Mouse (Mus musculus): Measurements from ENCODE around the gene Ppp2r3a.

The Ppp2r3a gene

DNA sequence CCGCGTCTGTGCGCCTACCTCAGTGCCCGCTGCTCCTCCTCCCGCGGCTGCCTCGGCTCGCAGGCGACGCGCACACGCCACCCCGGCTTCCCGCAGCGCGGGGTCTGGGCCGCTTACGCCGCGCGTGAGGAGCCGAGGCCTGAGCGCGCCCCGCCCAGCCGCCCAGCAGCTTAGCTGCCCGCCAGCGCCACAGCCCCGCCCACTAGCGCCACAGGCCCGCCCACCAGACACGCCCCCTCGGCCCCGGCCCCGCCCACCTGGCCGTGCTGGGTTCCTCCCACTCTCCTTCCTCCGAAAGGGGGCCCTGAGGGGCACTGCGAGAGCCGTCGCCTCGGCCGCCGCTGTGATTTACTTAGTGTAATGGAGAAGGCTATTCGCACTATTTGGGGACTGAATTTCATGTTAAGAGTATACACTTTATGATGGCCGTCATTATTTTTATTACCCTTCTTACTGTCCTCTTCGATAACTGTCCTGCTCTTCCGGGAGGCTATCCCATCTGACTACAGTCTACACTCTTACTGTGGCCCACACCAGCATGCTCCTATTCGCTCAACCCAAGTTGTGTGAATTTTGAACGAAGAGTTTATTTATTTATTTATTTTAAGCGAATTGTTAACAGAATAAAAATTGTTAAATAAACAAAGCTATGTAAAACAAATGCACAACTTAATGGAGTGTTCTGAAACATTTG, at the start of gene Ppp2r3a:
Gene Ppp2r3a, minus strand, starts transcription at position 152 of the 694 bp plus-strand sequence.
- peak; percentile 69 for DNase-seq (ENCODE audit: low read depth, low spot score)

DNA sequence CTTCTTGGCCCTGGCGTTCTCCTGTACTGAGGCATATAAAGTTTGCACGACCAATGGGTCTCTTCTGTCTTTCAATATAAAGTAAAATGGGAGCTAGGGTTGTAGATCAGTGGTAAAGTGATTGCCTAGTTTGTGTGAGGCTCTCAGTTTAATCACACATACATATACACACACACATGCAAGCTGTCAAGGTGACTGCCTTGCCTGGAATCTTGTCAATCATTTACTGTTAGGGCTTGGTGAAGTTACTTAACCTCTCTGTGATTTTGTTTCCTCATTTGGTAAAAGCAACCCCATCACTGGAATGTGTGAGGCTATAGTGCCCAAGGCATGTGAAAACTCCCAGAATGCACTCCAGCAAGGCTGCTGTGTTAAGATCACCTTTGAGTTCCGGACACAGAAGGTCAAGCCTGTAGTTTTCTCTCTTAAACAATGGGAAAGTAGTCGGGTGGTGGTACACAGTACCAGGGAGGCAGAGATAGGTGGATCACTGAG, 48.9 kb upstream of the Ppp2r3a start:
- DNase-seq (ENCODE audit: low read depth, low spot score) = no peak

DNA sequence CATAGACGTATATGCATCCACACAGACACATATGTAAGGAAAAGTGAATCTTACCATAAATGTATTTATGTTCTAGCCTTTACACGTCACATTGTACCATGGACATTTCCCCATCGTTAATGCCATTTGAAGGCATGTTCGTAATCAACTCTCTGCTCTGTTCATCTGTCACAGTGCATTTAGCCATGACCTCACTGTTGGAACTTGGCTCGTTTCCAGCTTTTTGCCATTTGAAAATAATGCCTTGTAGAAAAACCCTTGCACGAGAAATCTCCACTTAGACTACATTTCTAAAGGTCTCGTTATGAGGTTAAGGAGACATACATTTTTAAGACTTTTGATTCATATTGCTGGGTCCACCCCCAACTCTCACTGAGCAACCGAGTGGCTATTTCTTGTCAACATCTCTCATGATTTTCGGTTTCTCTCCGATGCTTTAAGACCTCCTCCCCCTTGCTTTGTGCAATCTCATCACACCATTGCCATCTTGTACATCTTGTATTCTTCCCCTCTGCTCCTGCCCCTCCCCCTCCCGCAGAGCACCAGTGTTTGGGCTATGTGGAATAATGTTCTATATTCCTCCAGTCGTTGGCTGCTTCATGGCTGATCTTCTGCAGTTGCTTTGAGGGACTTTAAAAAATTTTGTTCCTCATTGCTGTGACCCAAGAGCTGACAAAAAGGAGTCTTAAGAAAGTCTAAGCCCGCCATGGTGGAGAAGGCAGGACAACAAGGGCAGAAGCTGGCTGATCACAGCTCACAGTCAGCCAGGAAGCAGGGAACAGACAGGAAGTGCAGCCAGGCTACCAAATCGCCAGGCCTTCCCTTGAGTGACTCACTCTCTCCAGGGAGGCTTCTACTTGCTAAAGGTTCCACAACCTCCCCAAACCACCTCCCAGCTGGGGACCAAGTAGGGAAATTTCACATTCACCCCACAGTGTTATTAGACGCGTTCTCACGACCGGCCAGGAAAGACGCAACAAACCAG, 40.4 kb upstream of the Ppp2r3a start:
- DNase-seq (ENCODE audit: low read depth, low spot score) = no peak

DNA sequence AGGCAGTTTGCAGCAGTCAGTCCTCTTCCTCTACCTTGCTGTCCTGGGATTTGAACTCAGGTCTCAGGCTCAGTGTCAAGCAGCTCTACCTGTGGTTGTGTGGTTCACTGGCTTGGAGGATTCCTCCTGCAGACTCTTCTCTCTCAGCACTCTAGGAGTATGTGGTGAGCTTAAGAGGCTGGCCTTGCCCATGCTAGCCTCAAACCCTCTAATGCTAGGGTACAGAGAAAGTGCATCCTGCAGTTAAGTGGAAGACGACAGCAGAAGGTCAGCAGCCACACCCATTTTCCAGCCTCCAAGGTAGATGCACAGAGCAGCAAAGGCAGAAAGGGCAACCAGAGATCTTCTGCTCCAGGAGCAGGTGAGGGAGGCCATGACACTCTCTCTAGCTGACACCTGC, 39.3 kb upstream of the Ppp2r3a start:
- no peak for DNase-seq (ENCODE audit: low read depth, low spot score)

DNA sequence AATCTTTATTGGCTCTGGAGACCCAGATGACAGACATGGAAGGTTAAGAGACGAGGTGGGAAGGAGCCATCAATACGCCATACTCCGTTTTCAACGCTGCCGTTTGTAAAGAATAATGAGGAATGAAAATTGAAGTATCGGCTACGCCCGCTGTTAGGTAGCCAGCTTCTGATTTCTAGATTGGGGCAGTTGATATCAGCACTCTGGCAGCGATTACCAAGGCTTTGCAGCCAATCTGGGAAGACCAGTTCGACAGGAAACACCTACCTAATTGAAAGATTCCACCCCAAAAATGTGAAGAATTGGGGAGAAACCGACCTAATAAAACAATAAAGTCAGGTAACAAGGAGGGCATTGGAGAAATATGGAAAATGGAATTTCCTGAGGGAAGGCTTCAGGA, 38.2 kb upstream of the Ppp2r3a start:
- no peak for DNase-seq (ENCODE audit: low read depth, low spot score)

DNA sequence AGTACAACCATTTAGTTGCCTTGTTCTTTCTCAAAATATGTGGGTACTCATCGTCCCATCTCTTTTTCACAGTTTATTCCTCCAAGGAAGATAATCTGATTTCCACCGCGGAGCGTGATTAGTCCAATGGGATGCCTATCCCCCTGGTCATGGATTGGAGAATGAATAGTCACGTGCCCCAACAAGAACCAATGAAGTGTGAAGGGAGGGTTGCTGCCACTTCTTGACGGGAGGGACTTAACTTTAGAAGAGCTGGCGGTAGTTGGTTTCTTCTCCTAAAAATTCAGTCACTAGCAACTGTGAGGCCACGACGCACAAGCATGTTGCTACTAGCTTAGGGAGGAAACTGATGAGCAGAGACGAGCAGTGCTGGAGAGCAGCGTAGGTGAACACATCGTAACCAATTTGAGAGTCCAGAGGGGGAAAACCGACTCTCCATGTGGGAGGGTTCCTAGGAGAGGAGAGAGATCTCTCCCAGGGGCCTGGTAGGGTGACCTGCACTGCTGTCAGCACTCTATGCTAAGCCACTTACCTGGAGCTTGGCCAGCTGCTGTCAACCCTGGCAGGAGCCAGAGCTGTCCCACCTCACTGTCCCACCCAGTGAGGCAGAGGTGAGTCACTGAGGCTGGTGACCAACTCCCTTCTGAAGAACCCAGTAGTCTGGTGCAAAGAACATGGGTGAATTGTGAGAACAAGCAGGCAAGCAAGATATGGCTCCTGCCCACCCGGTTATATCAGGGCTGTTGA, 37.5 kb upstream of the Ppp2r3a start:
- DNase-seq (ENCODE audit: low read depth, low spot score) = no peak

DNA sequence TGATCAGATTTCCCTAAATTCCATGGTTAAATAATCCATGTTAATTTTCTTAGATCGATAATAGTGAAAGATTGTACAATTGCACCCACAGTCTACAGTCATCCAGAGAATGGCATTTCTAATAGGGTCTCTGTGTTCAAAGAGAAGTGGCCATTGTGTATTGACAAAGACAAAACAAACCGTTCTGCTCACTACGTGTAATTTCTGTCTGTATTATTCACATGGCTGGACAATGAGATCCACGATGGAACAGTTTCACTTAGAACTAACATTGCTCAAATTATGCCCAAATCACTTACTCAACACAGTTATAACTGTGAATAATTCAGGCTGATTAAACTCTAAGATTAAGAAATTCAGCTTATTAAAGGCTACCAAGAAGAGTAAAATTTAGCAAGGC, 35.2 kb upstream of the Ppp2r3a start:
- no peak for DNase-seq (ENCODE audit: low read depth, low spot score)

DNA sequence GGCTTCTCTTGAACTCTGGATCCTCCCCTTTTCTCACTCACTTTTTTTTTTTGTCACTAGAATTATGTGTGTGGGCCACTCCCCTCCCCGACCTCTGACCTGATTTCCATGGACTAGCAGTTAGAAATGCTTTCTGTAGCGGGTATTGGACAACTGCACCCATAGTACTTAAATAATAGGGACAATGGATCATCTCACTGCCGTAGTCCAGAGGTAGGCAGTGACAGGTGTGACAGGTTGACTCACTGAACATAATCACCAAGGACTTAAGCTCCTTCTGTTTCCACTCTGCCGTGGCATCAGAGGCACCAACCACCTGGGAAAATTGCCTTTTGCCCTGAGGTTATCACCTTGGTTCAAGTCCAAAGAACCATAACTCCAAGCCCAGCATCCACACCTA, 32.5 kb upstream of the Ppp2r3a start:
- no peak for DNase-seq (ENCODE audit: low read depth, low spot score)

DNA sequence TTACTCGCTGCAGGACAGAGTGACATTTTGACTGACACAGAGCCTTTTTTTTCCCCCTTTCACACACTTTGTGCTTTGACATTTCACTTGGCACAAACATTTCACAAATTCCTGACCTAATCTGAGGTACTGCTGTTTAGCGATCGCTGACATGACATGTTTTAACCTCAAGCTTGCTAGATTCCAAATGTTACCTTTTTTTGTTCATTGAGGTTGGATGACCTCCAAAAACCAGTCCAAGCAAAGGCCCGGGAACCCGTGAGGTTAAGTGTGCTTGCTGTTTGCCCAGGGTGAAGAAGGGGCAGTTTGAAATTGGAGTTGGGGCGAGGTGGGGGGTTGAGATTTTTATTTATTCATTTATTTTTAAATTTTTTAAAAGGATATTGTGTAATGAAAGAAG, 31.1 kb upstream of the Ppp2r3a start:
- DNase-seq (ENCODE audit: low read depth, low spot score) = no peak

DNA sequence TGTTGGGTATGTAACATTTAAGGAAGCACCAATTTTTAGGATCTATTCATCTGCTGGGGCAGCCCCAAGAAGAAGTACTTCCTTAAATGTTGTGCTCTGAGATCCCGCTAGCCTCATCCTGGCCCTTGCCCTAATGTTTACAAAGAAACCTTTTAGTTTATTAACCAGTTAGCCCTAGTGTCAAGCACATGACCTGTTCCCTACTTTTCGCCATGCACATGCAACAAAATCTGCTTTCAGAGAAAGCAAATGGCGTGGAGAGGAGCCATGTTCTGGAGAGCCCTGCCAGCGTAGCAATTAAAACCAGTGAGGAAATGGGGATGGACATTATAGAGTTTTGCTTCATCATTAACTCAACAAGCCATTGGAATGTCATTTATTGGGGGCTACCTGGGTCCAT, 30.3 kb upstream of the Ppp2r3a start:
- no peak for DNase-seq (ENCODE audit: low read depth, low spot score)

DNA sequence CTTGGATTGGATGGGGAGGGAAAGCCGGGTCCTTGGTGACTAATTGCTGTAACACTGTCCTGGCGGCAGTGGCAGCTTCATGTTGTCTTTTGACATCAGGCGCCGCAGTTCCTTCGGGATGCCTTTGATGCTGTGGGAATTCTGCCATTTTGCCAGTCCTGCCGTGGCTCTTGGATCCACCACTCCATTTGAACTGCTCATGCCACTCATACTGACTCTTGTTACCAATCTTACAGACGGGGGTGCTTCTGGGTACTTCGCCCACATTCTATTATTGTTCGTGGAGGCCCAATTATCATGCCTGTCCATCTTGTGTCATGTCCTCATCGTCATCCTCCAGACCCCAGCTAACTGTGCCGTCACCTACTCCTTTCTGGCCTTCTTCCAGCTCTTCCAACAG, 29.7 kb upstream of the Ppp2r3a start:
- no peak for DNase-seq (ENCODE audit: low read depth, low spot score)

DNA sequence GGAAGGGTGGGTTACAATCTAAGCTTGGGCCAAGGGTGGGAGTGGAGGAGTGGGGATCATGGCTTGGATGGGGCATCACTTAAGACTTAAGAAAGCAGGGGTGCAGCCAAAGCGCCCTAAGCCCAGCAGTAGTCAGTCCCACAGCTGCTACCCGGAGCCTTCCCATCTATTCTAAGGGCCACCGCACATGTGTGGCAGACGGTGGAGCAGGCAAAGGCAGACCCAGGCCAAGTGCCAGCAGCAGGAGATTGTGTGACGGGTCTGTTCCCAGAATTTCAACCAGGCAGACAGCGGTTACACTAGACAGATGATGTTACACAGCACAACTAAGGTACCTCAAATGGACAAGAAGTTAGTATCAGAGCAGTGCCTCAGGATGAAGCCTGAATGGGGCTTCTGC, 29.3 kb upstream of the Ppp2r3a start:
- no peak for DNase-seq (ENCODE audit: low read depth, low spot score)

DNA sequence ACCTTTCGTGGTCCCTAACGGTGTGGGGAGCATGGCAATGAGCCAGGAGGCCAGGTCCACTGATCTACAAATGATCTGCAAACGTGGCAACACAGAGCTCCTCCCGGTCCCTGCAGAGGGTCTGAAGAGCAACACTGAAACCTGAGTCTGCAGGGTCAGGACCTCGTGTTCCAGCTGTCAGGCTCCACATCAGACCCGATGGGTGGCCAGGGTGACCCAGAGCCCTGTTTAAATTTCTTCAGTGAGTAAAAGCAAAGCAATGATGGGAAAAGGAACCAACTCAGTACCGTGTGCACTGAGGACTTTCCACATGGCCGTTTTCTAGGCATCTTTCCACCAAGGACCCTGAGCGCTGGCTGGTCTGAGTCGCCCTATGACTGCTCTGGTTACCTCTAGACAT, 28.6 kb upstream of the Ppp2r3a start:
- no peak for DNase-seq (ENCODE audit: low read depth, low spot score)

DNA sequence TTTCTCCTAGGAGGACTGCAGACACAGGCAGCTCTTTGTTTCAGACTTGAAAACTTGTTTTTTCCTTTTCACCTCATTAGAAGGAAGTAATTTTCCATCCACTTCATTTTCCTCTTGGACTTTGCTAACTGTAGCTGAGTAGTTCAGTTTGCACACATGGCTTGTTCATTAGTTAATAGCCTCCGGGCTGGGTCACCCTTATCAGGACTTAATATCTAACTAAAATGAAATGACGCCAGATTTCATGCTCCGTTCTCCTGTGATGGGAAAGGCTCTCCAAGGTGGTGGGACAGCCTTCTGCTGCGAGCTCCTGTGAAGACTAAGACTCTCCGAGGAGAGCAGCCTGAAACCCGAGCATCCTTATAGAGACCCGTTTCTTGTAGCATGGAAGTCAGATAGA, 21.1 kb upstream of the Ppp2r3a start:
- DNase-seq (ENCODE audit: low read depth, low spot score) = no peak

DNA sequence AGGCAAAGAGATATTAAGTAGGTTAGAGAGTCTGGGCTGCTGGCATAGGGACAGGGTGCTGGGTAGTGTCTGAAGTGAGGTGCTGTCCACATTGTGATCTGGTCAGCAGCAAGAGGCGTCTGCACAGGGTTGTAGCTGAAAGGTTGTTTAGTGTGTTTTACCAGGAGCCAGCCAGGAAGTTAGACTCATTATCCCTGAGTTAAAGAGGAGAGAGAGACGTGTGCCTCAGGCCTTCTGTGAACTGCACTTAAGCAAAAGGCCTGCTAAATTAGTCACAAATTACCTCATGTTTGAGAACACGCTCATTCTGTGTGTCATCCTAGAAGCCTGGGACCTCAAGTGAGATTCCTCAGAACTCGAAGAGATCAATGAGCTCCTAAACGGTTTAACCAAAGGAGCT, 18.4 kb upstream of the Ppp2r3a start:
- DNase-seq (ENCODE audit: low read depth, low spot score) = no peak

DNA sequence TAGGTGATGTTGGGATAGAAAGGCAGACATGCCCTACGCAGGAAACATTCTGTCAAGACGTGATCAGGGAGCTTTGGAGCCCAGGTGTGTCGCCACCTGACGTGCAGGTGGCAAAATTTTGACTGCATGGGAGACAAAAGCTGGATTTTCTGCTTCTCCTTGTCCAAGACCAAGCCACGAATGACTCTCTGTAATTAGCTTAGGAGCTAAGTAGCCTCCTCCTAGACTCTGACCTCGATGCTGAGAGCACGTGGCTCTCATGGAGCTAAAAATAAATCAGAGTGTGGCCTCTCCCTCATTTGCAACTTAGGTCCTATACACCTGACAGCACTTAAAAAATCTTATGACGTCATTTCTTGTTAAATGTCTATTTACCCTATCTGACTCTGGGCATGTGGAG, 14.4 kb upstream of the Ppp2r3a start:
- DNase-seq (ENCODE audit: low read depth, low spot score) = no peak

DNA sequence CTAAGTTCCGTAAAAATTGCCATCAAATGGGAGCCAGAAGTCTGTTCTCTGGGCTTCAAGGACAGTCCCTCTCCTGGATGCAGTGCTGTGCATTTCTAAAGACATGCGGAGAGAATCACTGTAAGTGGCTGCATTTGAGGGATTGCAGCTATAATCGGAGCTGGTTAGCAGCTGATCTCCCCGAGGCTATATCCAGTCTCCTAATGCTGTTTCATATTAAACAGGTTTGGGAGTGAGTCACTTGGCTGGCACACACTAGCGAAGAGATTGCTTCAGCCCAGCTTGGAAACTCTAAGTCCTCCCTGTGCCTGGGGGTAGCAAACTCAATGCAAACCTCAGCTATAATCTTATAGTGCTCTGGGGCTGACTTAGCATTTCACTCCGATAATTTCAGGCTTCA, 14.0 kb upstream of the Ppp2r3a start:
- DNase-seq (ENCODE audit: low read depth, low spot score) = no peak

DNA sequence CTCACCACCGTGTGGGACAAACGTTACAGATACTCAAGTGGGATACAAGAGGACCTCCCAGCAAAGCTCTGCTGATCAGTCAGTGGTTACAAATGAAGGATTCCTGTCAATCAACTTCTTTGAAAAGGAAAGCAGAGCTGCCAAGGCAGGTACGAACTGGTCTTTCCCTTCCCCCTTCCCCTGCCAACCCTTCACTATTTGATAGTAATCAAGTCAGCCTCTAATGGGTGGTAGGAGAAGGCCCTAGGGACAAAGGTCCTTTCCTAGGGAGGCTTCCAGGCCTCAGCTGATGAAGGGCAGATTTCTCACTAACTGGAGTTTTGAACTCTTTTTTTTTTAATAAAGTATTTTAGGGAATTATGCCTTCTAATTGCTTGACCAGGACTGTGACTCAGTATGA, 11.2 kb upstream of the Ppp2r3a start:
- DNase-seq (ENCODE audit: low read depth, low spot score) = no peak

DNA sequence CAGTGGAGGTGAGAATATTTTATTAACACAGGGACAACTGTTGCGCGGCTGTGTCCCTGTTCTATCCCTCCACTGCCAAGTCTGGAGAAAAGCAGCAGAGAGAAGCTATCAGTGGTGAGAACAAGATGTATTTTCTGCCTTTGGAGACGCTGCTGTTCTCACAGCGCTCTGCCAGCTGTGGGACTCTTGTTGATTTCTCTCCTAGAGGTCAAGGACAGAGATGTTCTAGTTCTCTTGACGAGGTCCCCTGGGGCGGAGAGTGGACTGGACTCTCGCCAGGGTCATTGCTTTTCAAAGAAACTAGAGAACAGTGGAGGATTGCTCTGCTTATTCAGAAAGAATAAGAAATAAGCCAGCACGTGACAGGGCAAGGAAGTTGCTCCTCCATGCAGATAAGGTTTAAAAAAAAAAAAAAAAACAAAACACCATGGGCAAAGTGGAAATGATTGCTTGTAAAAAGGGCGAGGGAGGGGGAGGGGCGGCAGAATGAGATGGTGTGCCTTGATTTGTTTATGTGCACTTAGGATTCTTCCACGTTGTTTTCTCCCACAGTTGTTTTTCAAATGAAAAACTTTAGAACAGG, 10.5 kb upstream of the Ppp2r3a start:
- no peak for DNase-seq (ENCODE audit: low read depth, low spot score)

DNA sequence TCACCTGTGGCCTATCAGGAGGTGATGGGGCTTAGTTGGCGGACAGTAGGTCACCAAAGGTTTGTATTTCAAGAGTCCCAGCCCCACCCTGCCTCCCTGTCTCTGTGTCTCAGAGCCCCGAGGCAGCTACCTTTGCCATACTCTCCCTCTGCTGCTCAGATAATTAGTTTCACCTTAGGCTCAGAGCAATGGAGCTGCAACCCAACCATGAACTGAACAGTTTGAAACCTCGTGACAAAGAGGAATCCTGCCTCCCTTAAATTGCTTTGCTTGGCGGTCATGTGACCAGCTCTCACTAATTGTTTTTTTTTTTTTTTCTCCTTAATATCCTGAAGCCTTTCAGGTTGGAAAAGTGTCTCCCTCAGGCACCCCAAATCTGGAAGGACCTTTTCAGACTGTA, 9.8 kb upstream of the Ppp2r3a start:
- no peak for DNase-seq (ENCODE audit: low read depth, low spot score)

DNA sequence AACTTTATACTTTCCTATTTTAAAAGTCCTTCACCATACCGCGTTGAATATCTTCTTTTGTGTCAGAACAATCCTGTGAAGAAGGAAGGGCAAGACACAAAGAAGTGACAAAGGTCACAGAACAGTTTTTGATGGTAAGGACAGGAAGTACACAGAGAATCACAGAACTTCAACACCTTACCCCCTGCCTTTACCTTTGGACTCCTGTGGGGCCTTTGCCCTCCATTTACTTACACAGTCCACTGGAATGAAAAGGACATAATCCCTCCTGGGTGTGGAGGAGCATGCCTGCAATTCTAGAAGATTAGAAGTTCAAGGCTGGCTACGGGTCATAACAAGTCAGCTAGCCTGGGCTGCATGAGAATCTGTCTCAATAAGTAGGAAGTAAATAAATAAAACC, 1.5 kb upstream of the Ppp2r3a start:
- DNase-seq (ENCODE audit: low read depth, low spot score) = no peak

DNA sequence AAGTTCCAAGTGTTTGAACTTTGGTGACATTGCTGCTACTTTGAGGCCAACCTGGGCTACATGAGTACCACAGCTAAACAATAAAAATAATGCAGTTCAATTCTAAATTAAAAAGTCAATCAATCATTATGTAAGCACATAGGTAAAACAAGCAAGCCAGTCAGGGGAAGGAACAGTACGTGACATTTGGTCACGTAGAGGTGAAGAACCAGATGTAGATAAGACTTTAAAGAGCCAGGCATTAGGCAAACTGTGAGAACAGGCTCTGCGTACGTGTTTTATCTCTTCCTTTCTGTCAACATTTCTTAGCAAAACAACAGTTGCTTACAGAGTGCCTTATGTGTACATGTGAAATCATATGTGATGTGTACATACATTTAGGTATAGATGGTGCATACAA, 946 bp upstream of the Ppp2r3a start:
- DNase-seq (ENCODE audit: low read depth, low spot score) = no peak

Data from c-Kit-negative CD71-positive TER-119-positive erythroid progenitor cells, embryonic 14.5 days (primary cell).